Mouse (Mus musculus) heart, embryonic 16.5 days (tissue): ENCODE data around the gene Cerkl. TPM values are rescaled to one million over a fixed set of nuclear protein-coding genes. Genes with fewer than 3 reads are reported as not detected.

Experiments
- ATAC-seq: fragments of 200-750 bp; cut with Nextera tagmentation; replicated peaks from 2 replicates; pipeline ENCODE4 v1.8.0; 2017; ENCODE audit warnings: moderate number of reproducible peaks; ENCODE audit not compliant: insufficient read depth, low FRiP score; ENCODE audit errors: extremely low read depth
- H3K27ac ChIP-seq: fragments of 300-500 bp; sonication (generic); 2 replicates; pipeline ENCODE4 v1.5.1; 2014; ENCODE audit warnings: mild to moderate bottlenecking, low read length, control low read depth, moderate library complexity
- H3K27me3 ChIP-seq: fragments of 300-500 bp; sonication (generic); 2 replicates; pipeline ENCODE4 v1.6.1; 2014; ENCODE audit warnings: low read length, mixed read lengths; ENCODE audit not compliant: control insufficient read depth, insufficient read depth
- H3K36me3 ChIP-seq: fragments of 300-500 bp; sonication (generic); 2 replicates; pipeline ENCODE4 v1.6.1; 2014; ENCODE audit not compliant: control insufficient read depth, insufficient read depth
- H3K4me1 ChIP-seq: fragments of 300-500 bp; sonication (generic); 2 replicates; pipeline ENCODE4 v1.6.1; 2014; ENCODE audit warnings: low read length, mixed read lengths; ENCODE audit not compliant: control insufficient read depth, insufficient read depth
- H3K4me2 ChIP-seq: fragments of 300-500 bp; sonication (generic); 2 replicates; pipeline ENCODE4 v1.6.1; 2014; ENCODE audit warnings: low read depth, mild to moderate bottlenecking, control low read depth, low read length
- H3K4me3 ChIP-seq: fragments of 300-500 bp; sonication (generic); 2 replicates; pipeline ENCODE4 v1.5.1; 2014; ENCODE audit warnings: mild to moderate bottlenecking, control low read depth, low read length
- H3K9ac ChIP-seq: fragments of 300-500 bp; sonication (generic); 2 replicates; pipeline ENCODE4 v1.6.1; 2014; ENCODE audit warnings: low read length, control low read depth
- H3K9me3 ChIP-seq: fragments of 300-500 bp; sonication (generic); replicated peaks from 2 replicates; pipeline ENCODE4 v1.6.1; 2016; ENCODE audit warnings: low read length; ENCODE audit not compliant: control insufficient read depth
- WGBS: fragments of 180-500 bp; shearing (Covaris S2); extraction: QIAGEN DNeasy Blood & Tissue Kit; methylation state at CpG from one replicate; pipeline ENCODE4 v1.1.7; 2014; 5-methylcytosine and 5-hydroxymethylcytosine counted together
- polyA plus RNA-seq: library from polyadenylated mRNA; unstranded; fragments of >200 nt; fragmentation: Nextera tagmentation; extraction: Ambion mirVana; gene quantifications from 2 replicates; pipeline ENCODE4 v1.2.1, GENCODE M21; 2015

Cerkl gene
- polyA plus RNA-seq, 1 experiment from 2014 or later: 0.42 TPM

DNA sequence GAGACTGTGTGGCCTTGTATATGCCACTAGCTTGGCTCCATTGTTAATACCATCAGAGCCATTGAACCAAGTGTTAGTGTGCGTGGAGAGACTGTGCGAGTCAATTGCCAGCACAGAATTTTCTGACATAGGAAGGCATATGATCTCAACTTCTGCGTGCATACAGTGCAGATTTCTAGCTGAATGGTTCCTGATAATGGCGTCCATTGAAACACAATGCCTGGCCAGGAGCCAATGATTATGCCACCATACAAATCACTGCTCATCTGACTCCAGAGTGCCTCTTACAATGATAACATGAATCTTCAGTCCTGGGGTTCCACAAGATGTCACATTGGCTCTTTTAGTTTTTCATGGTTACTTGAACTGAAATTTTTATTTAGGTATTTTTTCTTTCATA lies 7.2 kb downstream of the Cerkl start:
- no peak overlapping the region for H3K4me2 ChIP-seq
- H3K27ac ChIP-seq: no peak overlapping the region
- H3K36me3 ChIP-seq: no peaks in the 10 kb centered on the region
- H3K4me3 ChIP-seq: no peak overlapping the region
- H3K4me1 ChIP-seq: no peaks in the 10 kb centered on the region; the same call in 1 of the 2 replicates
- WGBS: 66% methylated on average over 4 of the region's 4 CpGs
- no peak overlapping the region for H3K9ac ChIP-seq
- no peaks in the 10 kb centered on the region for H3K9me3 ChIP-seq
- peaks cover 6% of the 10 kb centered on the region for H3K27me3 ChIP-seq
- ATAC-seq: no peak

DNA sequence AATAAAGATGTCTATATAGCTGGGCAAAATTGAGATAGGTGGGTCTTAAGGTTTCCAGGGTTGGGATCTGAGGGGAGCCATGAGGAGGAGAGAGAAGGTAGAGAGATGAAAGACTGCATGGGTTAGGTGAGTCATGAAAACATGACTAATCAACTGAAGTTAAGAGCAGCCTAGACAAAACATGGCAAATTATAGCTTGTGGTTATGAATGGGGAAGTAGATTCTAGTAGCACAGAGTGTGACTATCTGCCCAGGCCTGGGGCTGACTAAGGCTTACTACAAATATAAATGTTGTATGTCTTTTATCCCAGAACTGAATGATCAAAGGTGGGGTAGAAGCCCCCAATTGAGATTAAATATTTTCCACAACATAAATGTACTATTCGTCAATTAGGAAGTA lies 9.4 kb downstream of the Cerkl start:
- Histone ChIP-seq H3K4me3 (no peak overlapping the region), H3K36me3 (no peaks in the 10 kb centered on the region), H3K9me3 (no peaks in the 10 kb centered on the region), H3K9ac (no peak overlapping the region), H3K4me1 (no peaks in the 10 kb centered on the region), H3K27ac (no peak overlapping the region), H3K27me3 (no peaks in the 10 kb centered on the region), H3K4me2 (no peak overlapping the region)
- 63% methylated on average over 1 of the region's 1 CpGs for WGBS
- ATAC-seq: no peak

GRCm38 (mm10) chr2:79443861-79444620 lies 12.5 kb downstream of the Cerkl start:
- H3K4me1 ChIP-seq: no peaks in the 10 kb centered on the region
- no peak overlapping the region for H3K4me2 ChIP-seq
- H3K9me3 ChIP-seq: no peaks in the 10 kb centered on the region
- no peak overlapping the region for H3K27ac ChIP-seq
- no peaks in the 10 kb centered on the region for H3K27me3 ChIP-seq
- H3K9ac ChIP-seq: no peak overlapping the region
- ATAC-seq: no peak
- H3K4me3 ChIP-seq: no peak overlapping the region
- no peaks in the 10 kb centered on the region for H3K36me3 ChIP-seq
- 72% methylated on average over 3 of the region's 3 CpGs for WGBS

- WGBS: 87% methylated on average over 2 of the region's 2 CpGs
- H3K9ac ChIP-seq: no peak overlapping the region
These were observed 13.2 kb downstream of the Cerkl start for GRCm38 (mm10) chr2:79443401-79443800.

DNA sequence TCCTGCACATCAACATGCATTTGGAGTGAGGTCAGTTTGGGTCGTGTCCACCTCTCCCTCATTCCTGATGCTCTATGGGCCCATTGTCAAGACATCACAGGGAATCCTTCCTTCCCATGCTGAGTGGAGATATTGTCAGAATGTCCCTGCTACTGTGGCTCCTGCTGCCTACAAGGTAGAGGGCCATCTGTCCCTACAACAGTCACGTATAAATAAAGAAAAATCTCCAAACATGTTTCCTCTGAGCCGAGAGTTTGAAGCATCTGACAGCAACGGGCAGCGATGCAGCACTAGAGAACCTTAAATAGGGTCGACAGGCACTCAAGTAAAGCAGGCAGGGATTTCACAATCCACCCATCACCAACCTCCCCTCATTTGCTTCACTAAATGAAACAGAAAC lies 13.7 kb downstream of the Cerkl start:
- Histone ChIP-seq H3K4me1 (no peaks in the 10 kb centered on the region), H3K4me3 (no peak overlapping the region), H3K9me3 (no peaks in the 10 kb centered on the region), H3K9ac (no peak overlapping the region), H3K36me3 (no peaks in the 10 kb centered on the region), H3K27me3 (no peaks in the 10 kb centered on the region), H3K27ac (no peak overlapping the region), H3K4me2 (no peak overlapping the region)
- ATAC-seq: no peak
- WGBS: 74% methylated on average over 6 of the region's 6 CpGs

More at GRCm38 (mm10) chr2:79443401-79443800, 13.2 kb downstream of the Cerkl start:
- H3K4me2 ChIP-seq: no peak overlapping the region
- ATAC-seq: no peak
- H3K9me3 ChIP-seq: no peaks in the 10 kb centered on the region
- H3K36me3 ChIP-seq: no peaks in the 10 kb centered on the region
- no peaks in the 10 kb centered on the region for H3K4me1 ChIP-seq
- no peak overlapping the region for H3K4me3 ChIP-seq
- no peak overlapping the region for H3K27ac ChIP-seq
- H3K27me3 ChIP-seq: no peaks in the 10 kb centered on the region

DNA sequence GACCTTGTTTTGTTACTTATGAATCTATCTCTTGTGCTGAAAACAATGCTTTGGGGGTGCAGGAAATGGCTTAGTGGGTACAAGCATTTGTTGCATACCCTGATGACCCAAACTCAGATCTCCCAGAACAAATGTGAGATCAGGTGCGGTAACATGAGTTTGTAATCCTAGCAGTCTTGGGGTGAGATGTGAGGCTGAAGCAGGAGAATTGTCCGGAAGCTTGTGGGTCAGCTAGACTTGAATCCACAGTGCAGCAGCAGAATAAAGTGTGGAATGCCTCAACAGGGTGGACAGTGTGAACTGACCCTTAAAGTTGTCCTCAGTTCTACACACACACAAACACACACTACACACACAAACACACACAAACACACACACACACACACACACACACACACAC lies 14.4 kb downstream of the Cerkl start:
- Histone ChIP-seq H3K27ac (no peak overlapping the region), H3K36me3 (no peaks in the 10 kb centered on the region), H3K9me3 (no peaks in the 10 kb centered on the region), H3K27me3 (no peaks in the 10 kb centered on the region), H3K9ac (no peak overlapping the region), H3K4me3 (no peak overlapping the region), H3K4me1 (no peaks in the 10 kb centered on the region), H3K4me2 (no peak overlapping the region)
- no peak for ATAC-seq
- WGBS: 90% methylated on average over 2 of the region's 2 CpGs

DNA sequence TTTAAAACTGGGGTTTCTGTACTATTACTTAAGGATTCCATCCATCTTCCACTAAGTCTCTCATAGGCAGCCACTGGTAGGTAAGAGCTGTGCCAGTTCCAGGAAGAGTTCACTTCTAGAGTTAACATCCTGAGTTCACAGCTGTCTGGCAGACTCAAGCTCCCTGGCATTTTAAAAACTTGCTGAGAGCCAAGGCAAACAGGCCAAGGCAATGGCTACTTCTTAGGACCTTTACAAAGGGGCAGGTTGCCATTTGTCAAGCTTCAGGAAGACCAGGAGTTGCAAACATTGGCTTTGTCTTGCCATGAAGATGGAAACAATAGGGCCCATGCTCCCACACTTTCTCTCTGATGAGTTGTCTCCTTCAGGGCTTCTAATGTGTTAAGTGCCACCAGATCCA lies 26.5 kb downstream of the Cerkl start:
- no peak for ATAC-seq

GRCm38 (mm10) chr2:79429650-79430049 lies 26.9 kb downstream of the Cerkl start:
- H3K4me3 ChIP-seq: no peak overlapping the region
- peaks cover 7% of the 10 kb centered on the region for H3K27me3 ChIP-seq
- H3K4me1 ChIP-seq: 0 out of 2 replicates have a peak, but pooled peaks cover 4% of the 10 kb centered on the region
- ATAC-seq: no peak
- H3K4me2 ChIP-seq: no peak overlapping the region
- no peak overlapping the region for H3K27ac ChIP-seq
- 10% methylated on average over 6 of the region's 6 CpGs for WGBS
- H3K9ac ChIP-seq: no peak overlapping the region
- no peaks in the 10 kb centered on the region for H3K9me3 ChIP-seq
- no peaks in the 10 kb centered on the region for H3K36me3 ChIP-seq

More for the DNA sequence above, 26.5 kb downstream of the Cerkl start:
- no peak overlapping the region for H3K4me3 ChIP-seq
- H3K27me3 ChIP-seq: peaks cover 7% of the 10 kb centered on the region
- no peaks in the 10 kb centered on the region for H3K36me3 ChIP-seq
- H3K4me2 ChIP-seq: no peak overlapping the region
- H3K27ac ChIP-seq: no peak overlapping the region
- H3K4me1 ChIP-seq: 0 out of 2 replicates have a peak, but pooled peaks cover 4% of the 10 kb centered on the region
- no peaks in the 10 kb centered on the region for H3K9me3 ChIP-seq
- H3K9ac ChIP-seq: no peak overlapping the region

DNA sequence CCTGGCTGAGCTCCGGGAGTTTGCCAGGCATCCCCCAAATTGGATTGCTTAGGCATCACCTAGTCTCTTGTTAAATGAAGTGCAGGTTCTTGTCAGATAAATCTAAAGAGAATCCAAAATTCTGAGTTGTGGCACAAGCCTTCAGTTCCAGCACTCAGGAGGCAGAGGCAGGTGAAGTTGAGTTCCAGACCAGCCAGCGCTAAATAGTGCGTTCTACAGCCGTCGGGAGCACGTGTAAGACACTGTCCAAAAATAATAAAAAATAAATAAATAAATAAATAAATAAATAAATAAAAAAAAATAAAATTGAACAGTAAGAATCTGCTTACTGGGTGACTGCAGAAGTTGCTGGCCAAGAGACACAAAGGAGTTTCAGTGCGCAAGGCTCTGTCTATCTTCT lies 27.5 kb downstream of the Cerkl start:
- H3K27ac ChIP-seq: no peak overlapping the region
- 20% methylated on average over 7 of the region's 7 CpGs for WGBS
- peak overlapping the region; percentile 95 for H3K4me2 ChIP-seq
- no peak for ATAC-seq
- no peaks in the 10 kb centered on the region for H3K9me3 ChIP-seq
- no peak overlapping the region for H3K9ac ChIP-seq
- H3K4me3 ChIP-seq: peak overlapping the region; percentile 58
- 0 out of 2 replicates have a peak, but pooled peaks cover 4% of the 10 kb centered on the region for H3K4me1 ChIP-seq
- H3K27me3 ChIP-seq: peaks cover 7% of the 10 kb centered on the region
- no peaks in the 10 kb centered on the region for H3K36me3 ChIP-seq
